Mouse (Mus musculus) lung, postnatal 0 days (tissue): Measurements from ENCODE around the gene Ctdsp1.

ENCODE experiments used
- CTCF ChIP-seq: IDR thresholded peaks from 2 replicates; pipeline ENCODE4 v1.5.1; 2016; ENCODE audit warnings: antibody characterized with exemption, mild to moderate bottlenecking
- EP300 ChIP-seq: IDR thresholded peaks from 2 replicates; pipeline ENCODE4 v1.6.1; 2016; ENCODE audit warnings: antibody characterized with exemption, mild to moderate bottlenecking, control low read depth

DNA sequence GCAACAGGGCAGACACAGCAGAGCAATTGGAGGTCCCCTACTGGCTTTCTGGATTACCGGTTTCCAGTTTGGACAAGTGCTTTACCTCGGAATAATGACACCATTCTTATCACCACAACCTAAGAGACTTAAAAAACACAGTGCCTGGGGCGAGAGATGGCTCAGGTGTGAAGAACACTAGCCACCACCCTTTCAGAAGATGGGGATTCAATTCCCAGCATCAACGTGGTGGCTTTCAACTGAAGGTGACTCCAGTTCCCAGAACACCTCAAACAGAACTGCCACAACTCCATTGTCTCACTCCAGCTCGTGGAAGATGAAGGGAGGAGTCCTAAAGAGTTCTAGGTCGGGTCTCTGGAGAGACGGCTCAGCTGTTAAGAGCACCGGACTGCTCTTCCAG is 5.8 kb upstream of the Ctdsp1 start:
- TF ChIP-seq CTCF (no peak), EP300 (no peak)
